ENCODE assay signal across 20 mouse cellular contexts in the genomic region with DNA sequence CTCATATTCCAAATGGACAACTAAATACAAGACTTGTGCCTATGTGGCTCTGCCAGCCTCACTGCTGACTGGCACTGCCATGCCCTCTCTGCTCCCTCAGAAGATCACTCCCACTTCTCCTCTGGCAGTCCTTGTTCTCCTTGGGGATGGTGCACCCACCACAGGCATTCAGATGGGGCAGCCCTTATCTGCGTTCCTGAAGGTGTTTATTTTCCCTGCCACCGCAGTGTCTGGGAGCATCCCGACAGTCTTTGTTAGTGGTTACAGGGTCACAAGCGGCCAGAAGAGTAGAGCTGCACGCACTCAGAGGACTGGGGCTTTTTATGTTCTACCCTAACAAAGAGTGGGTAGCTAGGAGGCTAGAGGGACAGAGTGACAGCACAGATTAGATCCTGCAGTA.
DNase-seq lines count a peak whose midpoint lies in the region; ATAC-seq and TF ChIP-seq lines count a peak whose summit lies in the region.
"Had no signal": no experiment of that assay in that cellular context is flagged by ENCODE, and none has a peak within 500 bp of the region (broad histone marks: within the 10 kb centered on the region; RNA-seq: fewer than 3 reads in every experiment).

No protein-coding gene starts in this region.

- no peak for ATAC-seq in midbrain, embryonic 13.5 days
- no peak for ATAC-seq in midbrain, postnatal 0 days (ENCODE audit: low FRiP score)
- ATAC-seq in liver, embryonic 15.5 days (ENCODE audit: insufficient read depth) = peak; percentile 6; the same call in 1 of the 2 replicates
- ATAC-seq: hindbrain, postnatal 0 days; intestine, postnatal 0 days had no signal

- H3K27me3 ChIP-seq in heart, embryonic 10.5 days (ENCODE audit: insufficient read depth, poor library complexity, severe bottlenecking) = no peaks in the 10 kb centered on the region
- H3K27me3 ChIP-seq in midbrain, embryonic 13.5 days = no peaks in the 10 kb centered on the region
- no peaks in the 10 kb centered on the region for H3K27me3 ChIP-seq in midbrain, postnatal 0 days (ENCODE audit: insufficient read depth, low read length)
- no peaks in the 10 kb centered on the region for H3K27me3 ChIP-seq in embryonic facial prominence, embryonic 10.5 days (replicated peaks; ENCODE audit: low read depth, poor library complexity, severe bottlenecking)
- no peaks in the 10 kb centered on the region for H3K27me3 ChIP-seq in liver, embryonic 15.5 days
- H3K27me3 ChIP-seq: embryonic facial prominence, embryonic 12.5 days; kidney, embryonic 15.5 days; limb, embryonic 13.5 days; midbrain, embryonic 12.5 days had no signal

- TF ChIP-seq CTCF in midbrain, postnatal 0 days (IDR thresholded peaks at IDR 0.05) = no peak

- no peak for DNase-seq in heart, embryonic 10.5 days (ENCODE audit: low spot score)
- DNase-seq in heart, postnatal 14 days = no peak
- DNase-seq in midbrain, postnatal 0 days (ENCODE audit: low spot score) = no peak
- no peak for DNase-seq in embryonic facial prominence, embryonic 10.5 days (ENCODE audit: low spot score)
- DNase-seq in gastrocnemius, postnatal 10 days = no peak
- no peak for DNase-seq in kidney, postnatal 25 days
- DNase-seq: B cell, adult 2 months; cerebellum, adult 9-11 months; heart, postnatal 10 days; retina, postnatal 1 day; right cerebral cortex, postnatal 4 days had no signal

- H3K4me1 ChIP-seq in heart, embryonic 10.5 days = peaks cover 17% of the 10 kb centered on the region
- peaks cover 24% of the 10 kb centered on the region for H3K4me1 ChIP-seq in midbrain, embryonic 13.5 days (replicated peaks)
- no peaks in the 10 kb centered on the region for H3K4me1 ChIP-seq in midbrain, postnatal 0 days (ENCODE audit: insufficient read depth, low read length)
- no peaks in the 10 kb centered on the region for H3K4me1 ChIP-seq in embryonic facial prominence, embryonic 10.5 days
- peaks cover 80% of the 10 kb centered on the region for H3K4me1 ChIP-seq in liver, embryonic 15.5 days (replicated peaks)
- H3K4me1 ChIP-seq: embryonic facial prominence, embryonic 12.5 days; kidney, embryonic 15.5 days; limb, embryonic 13.5 days had no signal

- no peak overlapping the region for H3K9ac ChIP-seq in midbrain, embryonic 13.5 days (replicated peaks)
- no peak overlapping the region for H3K9ac ChIP-seq in midbrain, postnatal 0 days (replicated peaks; ENCODE audit: low read length, poor library complexity, severe bottlenecking)
- H3K9ac ChIP-seq in liver, embryonic 15.5 days = peak overlapping the region; percentile 66
- H3K9ac ChIP-seq: embryonic facial prominence, embryonic 12.5 days; kidney, embryonic 15.5 days; limb, embryonic 13.5 days; midbrain, embryonic 12.5 days had no signal

- intact Hi-C loops in heart, postnatal 14 days (cut with DNase I) = no loop called here

- 12% methylated on average over 5 of the region's 5 CpGs for WGBS in heart, embryonic 10.5 days
- WGBS in midbrain, embryonic 13.5 days = 52% methylated on average over 5 of the region's 5 CpGs
- WGBS in midbrain, postnatal 0 days = 64% methylated on average over 5 of the region's 5 CpGs
- WGBS in embryonic facial prominence, embryonic 10.5 days = 68% methylated on average over 5 of the region's 5 CpGs
- WGBS in liver, embryonic 15.5 days (ENCODE audit: insufficient replicate concordance) = 51% methylated on average over 5 of the region's 5 CpGs

- H3K4me3 ChIP-seq in heart, embryonic 10.5 days = no peak overlapping the region
- H3K4me3 ChIP-seq in midbrain, embryonic 13.5 days (replicated peaks) = no peak overlapping the region
- H3K4me3 ChIP-seq in midbrain, postnatal 0 days (ENCODE audit: low read depth, low read length) = no peak overlapping the region
- no peak overlapping the region for H3K4me3 ChIP-seq in embryonic facial prominence, embryonic 10.5 days
- H3K4me3 ChIP-seq in liver, embryonic 15.5 days (replicated peaks) = no peak overlapping the region
- H3K4me3 ChIP-seq: embryonic facial prominence, embryonic 12.5 days; kidney, embryonic 15.5 days; limb, embryonic 13.5 days; midbrain, embryonic 12.5 days; myocyte had no signal

- H3K4me2 ChIP-seq in midbrain, embryonic 13.5 days (replicated peaks) = no peak overlapping the region
- H3K4me2 ChIP-seq in midbrain, postnatal 0 days (ENCODE audit: low read depth, low read length, poor library complexity, severe bottlenecking) = no peak overlapping the region
- peak overlapping the region; percentile 72 for H3K4me2 ChIP-seq in liver, embryonic 15.5 days
- H3K4me2 ChIP-seq: embryonic facial prominence, embryonic 12.5 days; kidney, embryonic 15.5 days; limb, embryonic 13.5 days; midbrain, embryonic 12.5 days had no signal

- no peaks in the 10 kb centered on the region for H3K36me3 ChIP-seq in heart, embryonic 10.5 days
- no peaks in the 10 kb centered on the region; the same call in 1 of the 2 replicates for H3K36me3 ChIP-seq in midbrain, embryonic 13.5 days
- no peaks in the 10 kb centered on the region for H3K36me3 ChIP-seq in midbrain, postnatal 0 days (ENCODE audit: insufficient read depth, low read length)
- no peaks in the 10 kb centered on the region for H3K36me3 ChIP-seq in embryonic facial prominence, embryonic 10.5 days (replicated peaks)
- H3K36me3 ChIP-seq in liver, embryonic 15.5 days (replicated peaks) = no peaks in the 10 kb centered on the region
- H3K36me3 ChIP-seq: embryonic facial prominence, embryonic 12.5 days; kidney, embryonic 15.5 days; limb, embryonic 13.5 days; midbrain, embryonic 12.5 days had no signal

- peak overlapping the region; percentile 31 for H3K27ac ChIP-seq in heart, embryonic 10.5 days
- 0 out of 2 replicates have a peak overlapping the region, but pooled peaks have one; percentile 11 for H3K27ac ChIP-seq in midbrain, embryonic 13.5 days
- H3K27ac ChIP-seq in midbrain, postnatal 0 days (ENCODE audit: low read depth, low read length) = no peak overlapping the region
- 0 out of 2 replicates have a peak overlapping the region, but pooled peaks have one; percentile 5 for H3K27ac ChIP-seq in embryonic facial prominence, embryonic 10.5 days (replicated peaks)
- H3K27ac ChIP-seq in liver, embryonic 15.5 days (replicated peaks) = peak overlapping the region; percentile 100
- H3K27ac ChIP-seq: embryonic facial prominence, embryonic 12.5 days; hindbrain, postnatal 0 days; kidney, embryonic 15.5 days; limb, embryonic 13.5 days; midbrain, embryonic 12.5 days had no signal

- no peaks in the 10 kb centered on the region for H3K9me3 ChIP-seq in heart, embryonic 10.5 days
- no peaks in the 10 kb centered on the region for H3K9me3 ChIP-seq in midbrain, embryonic 13.5 days
- no peaks in the 10 kb centered on the region for H3K9me3 ChIP-seq in midbrain, postnatal 0 days (ENCODE audit: low read length)
- no peaks in the 10 kb centered on the region for H3K9me3 ChIP-seq in embryonic facial prominence, embryonic 10.5 days
- H3K9me3 ChIP-seq in liver, embryonic 15.5 days (replicated peaks) = no peaks in the 10 kb centered on the region
- H3K9me3 ChIP-seq: embryonic facial prominence, embryonic 12.5 days; kidney, embryonic 15.5 days; limb, embryonic 13.5 days; midbrain, embryonic 12.5 days had no signal
